Mouse (Mus musculus) lung, postnatal 0 days (tissue): ENCODE data around the gene Naa40.

Experiments used
- CTCF ChIP-seq: IDR thresholded peaks from 2 replicates; pipeline ENCODE4 v1.5.1; 2016; ENCODE audit warnings: antibody characterized with exemption, mild to moderate bottlenecking
- EP300 ChIP-seq: IDR thresholded peaks from 2 replicates; pipeline ENCODE4 v1.6.1; 2016; ENCODE audit warnings: antibody characterized with exemption, mild to moderate bottlenecking, control low read depth

GRCm38 (mm10) chr19:7191639-7192038 is 49.3 kb downstream of the Naa40 start:
- no peak for TF ChIP-seq CTCF
- TF ChIP-seq EP300: no peak
